In the genomic region with DNA sequence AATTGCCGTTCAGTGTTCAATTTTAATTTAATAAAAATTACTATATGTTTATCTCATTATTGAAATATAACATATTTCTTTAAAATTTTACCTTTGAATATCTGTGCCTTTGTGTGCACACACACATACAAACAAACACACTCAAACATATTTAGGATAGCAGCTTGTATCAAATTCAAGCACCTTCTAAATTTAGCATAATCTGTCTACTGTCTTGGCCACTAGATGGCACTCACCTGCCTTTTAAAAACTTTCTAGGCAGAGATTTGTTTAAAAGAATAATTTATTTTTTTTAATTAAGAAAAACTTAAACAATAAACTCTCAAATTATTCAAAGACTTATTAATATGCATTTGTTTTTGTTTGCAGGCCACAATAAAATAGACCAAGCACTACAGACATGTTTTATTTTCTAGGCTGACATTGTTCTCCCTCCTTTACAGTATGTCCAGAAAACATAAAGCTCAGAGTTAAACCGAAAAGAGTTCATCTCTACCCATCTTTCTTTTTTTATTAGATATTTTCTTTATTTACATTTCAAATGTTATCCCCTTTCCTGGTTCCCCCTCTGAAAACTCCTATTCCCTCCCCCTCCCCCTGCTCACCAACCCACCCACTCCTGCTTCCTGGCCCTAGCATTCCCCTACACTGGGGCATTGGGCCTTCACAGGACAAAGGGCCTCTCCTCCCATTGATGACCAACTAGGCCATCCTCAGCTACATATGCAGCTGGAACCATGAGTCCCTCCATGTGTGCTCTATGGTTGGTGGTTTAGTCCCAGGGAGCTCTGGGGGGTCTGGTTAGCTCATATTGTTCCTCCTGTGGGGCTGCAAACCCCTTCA, we compare ENCODE assay signal across 9 mouse cellular contexts. TPM values are rescaled to one million over a fixed set of nuclear protein-coding genes. Genes with fewer than 3 reads are reported as not detected.
DNase-seq lines count a peak whose midpoint lies in the region; ATAC-seq lines count a peak whose summit lies in the region.
"Had no signal": no experiment of that assay in that cellular context is flagged by ENCODE, and none has a peak within 500 bp of the region (broad histone marks: within the 10 kb centered on the region; RNA-seq: fewer than 3 reads in every experiment).

No protein-coding gene starts in this region.

- DNase-seq in cerebellum, postnatal 10 days: peak; percentile 52 to 61
- DNase-seq in kidney, postnatal 14 days: peak; percentile 32
- DNase-seq in kidney, adult 8-10 months: no peak
- DNase-seq in 416B (ENCODE audit: low read depth): peak; percentile 55
- peak; percentile 82 for DNase-seq in embryo, embryonic 10.5 days (ENCODE audit: low spot score)
- no peak for DNase-seq in spleen, adult 18-20 months
- DNase-seq in gastrocnemius, postnatal 25 days: no peak

- ATAC-seq in cerebellum, adult (ENCODE audit: insufficient number of reproducible peaks, low FRiP score, low TSS enrichment): no peak

RNA-seq across cellular contexts. Expression of a gene that starts 48.6 kb away (rescaled TPM):
- total RNA-seq in gastrocnemius, postnatal 25 days (2021): 1 to 10 TPM; 1.7 to 1.8 TPM
- total RNA-seq: megakaryocyte progenitor cell, adult 5-6 weeks had no signal

Comparison
In these comparisons a context has a peak if more than half of its experiments do, and no peak if none do; other contexts are left out.
1. DNase-seq: peak in cerebellum, postnatal 10 days (2 of 2), kidney, postnatal 14 days (single experiment), 416B (single experiment) and embryo, embryonic 10.5 days (single experiment); none in kidney, adult 8-10 months (0 of 2), spleen, adult 18-20 months (0 of 2) and gastrocnemius, postnatal 25 days (single experiment).